Mouse (Mus musculus) embryo, embryonic 10 days (tissue): Measurements from ENCODE around the gene Lztr1.
"Not testable (repeated sequence)": the region's sequence is repeated elsewhere in the genome, so short reads cannot be mapped to it uniquely, and the experiment has no call there.

Experiments
- DNase-seq: peaks from one replicate; pipeline ENCODE4 v3.0.0-alpha.2; 2015; ENCODE audit warnings: low spot score

Gene Lztr1

GRCm38 (mm10) chr16:17507018-17507552 is 1.4 kb upstream of the Lztr1 start:
- no peak for DNase-seq

GRCm38 (mm10) chr16:17508031-17508430 is 457 bp upstream of the Lztr1 start:
- DNase-seq = not testable (repeated sequence)

- DNase-seq = no peak
These were observed 731 bp downstream of the Lztr1 start for GRCm38 (mm10) chr16:17509240-17509597.

GRCm38 (mm10) chr16:17510143-17510542 is 1.7 kb downstream of the Lztr1 start:
- DNase-seq = no peak

- no peak for DNase-seq
These were observed 2.2 kb downstream of the Lztr1 start for GRCm38 (mm10) chr16:17510686-17511085.

GRCm38 (mm10) chr16:17511431-17511830 is 2.9 kb downstream of the Lztr1 start:
- no peak for DNase-seq

- no peak for DNase-seq
These were observed 10.4 kb downstream of the Lztr1 start for GRCm38 (mm10) chr16:17518910-17519309.

- no peak for DNase-seq
These were observed 15.7 kb downstream of the Lztr1 start for GRCm38 (mm10) chr16:17524156-17524555.

- no peak for DNase-seq
These were observed 17.0 kb downstream of the Lztr1 start for GRCm38 (mm10) chr16:17525524-17525923.

- no peak for DNase-seq
These were observed 17.7 kb downstream of the Lztr1 start for GRCm38 (mm10) chr16:17526223-17526622.

- DNase-seq = no peak
These were observed 19.1 kb downstream of the Lztr1 start for GRCm38 (mm10) chr16:17527606-17528005.

GRCm38 (mm10) chr16:17528276-17528675 is 19.8 kb downstream of the Lztr1 start:
- DNase-seq = no peak

GRCm38 (mm10) chr16:17529981-17530586 is 21.6 kb downstream of the Lztr1 start:
- no peak for DNase-seq

- peak; percentile 98 for DNase-seq
These were observed 22.3 kb downstream of the Lztr1 start, which contains the start of gene Thap7 for GRCm38 (mm10) chr16:17530640-17531288. Gene Thap7 (minus strand): TSS chr16:17531136.

- DNase-seq = peak; percentile 48
These were observed 23.8 kb downstream of the Lztr1 start for GRCm38 (mm10) chr16:17532271-17532670.

- DNase-seq = no peak
These were observed 24.3 kb downstream of the Lztr1 start for GRCm38 (mm10) chr16:17532676-17533329.

- no peak for DNase-seq
These were observed 28.1 kb downstream of the Lztr1 start for GRCm38 (mm10) chr16:17536584-17536983.

- DNase-seq = no peak
These were observed 34.1 kb downstream of the Lztr1 start for GRCm38 (mm10) chr16:17542632-17543031.

- DNase-seq = no peak
These were observed 44.3 kb downstream of the Lztr1 start for GRCm38 (mm10) chr16:17552837-17553236.

- DNase-seq = peak; percentile 84
These were observed 45.6 kb downstream of the Lztr1 start for GRCm38 (mm10) chr16:17553910-17554685.

GRCm38 (mm10) chr16:17554702-17555101 is 46.2 kb downstream of the Lztr1 start:
- DNase-seq = peak; percentile 39

GRCm38 (mm10) chr16:17556180-17556579 is 47.7 kb downstream of the Lztr1 start:
- no peak for DNase-seq
